Mouse (Mus musculus): ENCODE measurements around the gene Vps11.
A peak's percentile ranks its signal among the peaks of the same experiment; 100 is the strongest.
"Not testable (repeated sequence)": the region's sequence is repeated elsewhere in the genome, so short reads cannot be mapped to it uniquely, and the experiment has no call there.

The Vps11 gene

GRCm38 (mm10) chr9:44376141-44376540, 14.7 kb upstream of the Vps11 start:
- DNase-seq (ENCODE audit: low spot score) = no peak

GRCm38 (mm10) chr9:44373386-44373785, 11.9 kb upstream of the Vps11 start:
- no peak for DNase-seq (ENCODE audit: low spot score)

GRCm38 (mm10) chr9:44364480-44364879, 3.0 kb upstream of the Vps11 start:
- DNase-seq (ENCODE audit: low spot score) = no peak

- DNase-seq (ENCODE audit: low spot score) = not testable (repeated sequence)
Observed at GRCm38 (mm10) chr9:44361931-44362330, 461 bp upstream of the Vps11 start.

- no peak for DNase-seq (ENCODE audit: low spot score)
Observed at GRCm38 (mm10) chr9:44357207-44357606, 4.3 kb downstream of the Vps11 start.

- no peak for DNase-seq (ENCODE audit: low spot score)
Observed at GRCm38 (mm10) chr9:44353142-44353541, 8.3 kb downstream of the Vps11 start.

GRCm38 (mm10) chr9:44352337-44352736, 9.1 kb downstream of the Vps11 start:
- DNase-seq (ENCODE audit: low spot score) = no peak

GRCm38 (mm10) chr9:44351396-44351795, 10.1 kb downstream of the Vps11 start:
- DNase-seq (ENCODE audit: low spot score) = no peak

GRCm38 (mm10) chr9:44348546-44348945, 12.9 kb downstream of the Vps11 start:
- DNase-seq (ENCODE audit: low spot score) = no peak

- no peak for DNase-seq (ENCODE audit: low spot score)
Observed at GRCm38 (mm10) chr9:44347621-44348020, 13.8 kb downstream of the Vps11 start.

- DNase-seq (ENCODE audit: low spot score) = no peak
Observed at GRCm38 (mm10) chr9:44347166-44347565, 14.3 kb downstream of the Vps11 start.

GRCm38 (mm10) chr9:44345570-44346433, 15.7 kb downstream of the Vps11 start:
- no peak for DNase-seq (ENCODE audit: low spot score)

- DNase-seq (ENCODE audit: low spot score) = peak; percentile 93
Observed at GRCm38 (mm10) chr9:44343781-44344421, 17.6 kb downstream of the Vps11 start, which contains the start of gene Hmbs. Gene Hmbs (minus strand): TSS chr9:44344228.

- DNase-seq (ENCODE audit: low spot score) = peak; percentile 71
Observed at GRCm38 (mm10) chr9:44343290-44343689, 18.2 kb downstream of the Vps11 start.

GRCm38 (mm10) chr9:44342605-44343004, 18.9 kb downstream of the Vps11 start:
- DNase-seq (ENCODE audit: low spot score) = no peak

- peak; percentile 77 for DNase-seq (ENCODE audit: low spot score)
Observed at GRCm38 (mm10) chr9:44342173-44342572, 19.3 kb downstream of the Vps11 start.

- DNase-seq (ENCODE audit: low spot score) = no peak
Observed at GRCm38 (mm10) chr9:44341487-44341886, 20.0 kb downstream of the Vps11 start.

- no peak for DNase-seq (ENCODE audit: low spot score)
Observed at GRCm38 (mm10) chr9:44338574-44338973, 22.9 kb downstream of the Vps11 start.

- DNase-seq (ENCODE audit: low spot score) = no peak
Observed at GRCm38 (mm10) chr9:44337436-44338169, 23.9 kb downstream of the Vps11 start.

- no peak for DNase-seq (ENCODE audit: low spot score)
Observed at GRCm38 (mm10) chr9:44336964-44337363, 24.5 kb downstream of the Vps11 start.

- DNase-seq (ENCODE audit: low spot score) = not testable (repeated sequence)
Observed at GRCm38 (mm10) chr9:44336513-44336912, 25.0 kb downstream of the Vps11 start.

GRCm38 (mm10) chr9:44336093-44336406, 25.4 kb downstream of the Vps11 start:
- DNase-seq (ENCODE audit: low spot score) = no peak

Data from spleen, adult 12 weeks (tissue).